Mouse (Mus musculus) mouse embryonic stem cell (cell line): ENCODE data around the gene Bex4.

ENCODE experiments used
- in situ Hi-C, 2 experiments: fragments of 300-500 bp; cut with MboI; formaldehyde crosslinking; loops; 1 replicate in 1 of 2; 3 replicates in 1 of 2; pipeline ENCODE4 v1.14.3; 2019 to 2020; ENCODE audit warnings: low sequenced_read_pairs in 2 of 2, low pct_unique_long_range_greater_than_20kb in 1 of 2, mixed read lengths in 1 of 2; ENCODE audit not compliant: unreplicated experiment in 1 of 2

Gene Bex4

GRCm38 (mm10) chrX:136172786-136173185 is 34.0 kb downstream of the Bex4 start:
- in situ Hi-C loops, result no loop called here

- in situ Hi-C loops, result no loop called here
Measured at GRCm38 (mm10) chrX:136180897-136181553, 42.2 kb downstream of the Bex4 start.

GRCm38 (mm10) chrX:136183107-136183506 is 44.3 kb downstream of the Bex4 start:
- in situ Hi-C loops, result no loop called here
